Mouse (Mus musculus) embryonic stem cell, embryonic (primary cell): ENCODE measurements around the gene Arfgap2.

Experiments used
- CTCF ChIA-PET, 4 experiments: fragments of 300-600 bp in 2 of 4; fragments of 350-600 bp in 2 of 4; sonication (Branson Sonifier 250); formaldehyde crosslinking; loops; one replicate each; lab custom pipeline; 2022; ENCODE audit warnings: inconsistent platforms in 2 of 4; lab: Charles Lee
- POLR2A ChIA-PET, 4 experiments: fragments of 300-600 bp in 2 of 4; fragments of 350-600 bp in 2 of 4; sonication (Branson Sonifier 250); formaldehyde crosslinking; loops; one replicate each; lab custom pipeline; 2022; ENCODE audit warnings: antibody characterized with exemption in 4 of 4, inconsistent platforms in 1 of 4; lab: Charles Lee

Gene Arfgap2

GRCm38 (mm10) chr2:91283972-91284371 lies 19.2 kb downstream of the Arfgap2 start:
- CTCF ChIA-PET = interaction anchor here in 1 of 4 experiments (1.3 to 3.7 kb wide), 2 partner anchors 193 to 198 kb away, joined by 4 to 41 read pairs; no protein-coding TSS in a partner anchor
- POLR2A ChIA-PET = interaction anchor here in 1 of 4 experiments (0.5 to 2.2 kb wide), 3 partner anchors 192 to 229 kb away, joined by 3 to 8 read pairs (median 4); no protein-coding TSS in a partner anchor

- POLR2A ChIA-PET = interaction anchor here in 3 of 4 experiments (0.5 to 2.2 kb wide), 14 partner anchors 10 to 253 kb away, joined by 3 to 8 read pairs (median 4); partner anchors contain the start of genes Ckap5 (in 1 of the 3), Ddb2 (in 1 of the 3) and Lrp4 (in 1 of the 3)
- CTCF ChIA-PET = interaction anchor here in 2 of 4 experiments (0.9 to 3.7 kb wide), 12 partner anchors 8 to 219 kb away, joined by 3 to 41 read pairs (median 6); no protein-coding TSS in a partner anchor
Observed at GRCm38 (mm10) chr2:91284375-91285199, 19.8 kb downstream of the Arfgap2 start.

GRCm38 (mm10) chr2:91285885-91286505 lies 21.2 kb downstream of the Arfgap2 start:
- CTCF ChIA-PET = interaction anchor here (0.5 to 3.7 kb wide), 43 partner anchors 8 to 364 kb away, joined by 3 to 45 read pairs (median 4); partner anchors contain the start of genes 1110051M20Rik (in 1 of the 4) and Arfgap2 (in 1 of the 4)
- POLR2A ChIA-PET = interaction anchor here in 3 of 4 experiments (0.6 to 2.2 kb wide), 16 partner anchors 8 to 244 kb away, joined by 3 to 8 read pairs (median 4); partner anchors contain the start of genes Arfgap2 (in 1 of the 3), Ckap5 (in 1 of the 3) and Ddb2 (in 1 of the 3)

DNA sequence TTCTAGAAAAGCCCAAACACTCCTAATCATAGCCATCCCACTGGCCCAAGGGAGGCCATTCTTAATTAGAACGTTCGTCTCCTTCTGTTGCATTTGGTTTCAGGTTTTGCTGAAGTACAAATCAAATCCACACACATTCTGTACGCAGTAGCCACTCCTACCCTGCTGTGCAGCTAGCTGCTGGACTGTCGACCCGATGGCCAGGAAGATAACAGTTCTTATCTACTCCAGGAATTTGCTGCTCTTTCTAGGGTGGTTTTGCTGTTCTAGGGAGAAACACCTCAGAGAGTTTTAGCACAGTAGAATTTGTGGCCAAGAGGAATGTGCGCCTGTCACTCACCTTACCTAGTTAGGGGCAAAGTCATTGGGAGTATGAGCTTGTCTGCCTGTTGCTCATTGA lies 22.8 kb downstream of the Arfgap2 start:
- ChIA-PET POLR2A (interaction anchor here in 3 of 4 experiments (0.5 to 2.0 kb wide), 9 partner anchors 9 to 184 kb away, joined by 3 to 6 read pairs (median 4); partner anchors contain the start of gene Arfgap2 (in 2 of the 3)), CTCF (interaction anchor here (0.8 to 3.7 kb wide), 11 partner anchors 130 to 200 kb away, joined by 3 to 45 read pairs (median 4); no protein-coding TSS in a partner anchor)

DNA sequence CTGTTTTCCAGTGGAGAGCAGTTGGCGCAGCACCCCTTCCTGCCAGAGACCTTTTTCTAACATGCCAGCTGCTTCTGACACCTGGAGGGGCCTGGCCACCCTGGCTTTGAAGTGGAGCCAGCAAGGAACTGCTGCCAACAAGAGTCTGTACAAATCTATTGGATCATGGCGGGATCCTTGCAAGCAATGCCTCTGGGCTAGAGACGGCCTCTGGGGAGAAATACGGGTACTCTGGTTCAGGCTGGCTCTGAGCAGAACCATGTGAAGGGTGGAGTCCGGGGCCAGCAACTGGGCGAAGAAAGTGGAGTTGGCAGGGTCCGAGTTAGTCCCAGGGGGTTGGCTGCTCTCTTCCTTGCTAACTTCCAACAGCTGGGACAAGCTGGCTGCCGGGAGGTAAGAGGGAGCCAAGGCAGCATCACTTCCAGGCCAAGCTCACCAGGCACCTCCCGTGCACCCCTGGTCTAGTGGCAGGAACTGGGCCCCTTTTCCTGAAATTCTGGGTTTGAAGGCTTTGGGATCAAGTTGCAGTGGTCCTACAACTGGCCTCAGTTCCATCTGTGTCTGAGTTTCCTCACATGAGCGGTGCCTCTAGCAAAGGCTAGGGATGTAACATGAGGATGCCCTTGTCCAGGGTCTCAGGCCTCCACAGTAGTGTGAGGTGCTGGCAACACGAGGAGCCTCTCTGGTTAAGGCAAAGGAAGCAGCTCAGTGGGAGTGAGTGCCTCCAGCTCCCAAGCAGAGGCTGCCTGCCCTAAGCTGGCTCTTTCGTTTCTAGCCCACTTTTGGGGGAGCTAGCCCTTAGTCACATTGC lies 26.6 kb downstream of the Arfgap2 start:
- CTCF ChIA-PET = interaction anchor here in 3 of 4 experiments (0.6 to 1.3 kb wide), 7 partner anchors 148 to 196 kb away, joined by 3 to 5 read pairs (median 3); no protein-coding TSS in a partner anchor
- POLR2A ChIA-PET = interaction anchor here (0.5 to 1.2 kb wide), 8 partner anchors 8 to 178 kb away, joined by 3 to 6 read pairs (median 4); partner anchors contain the start of gene Arfgap2 (in 1 of the 4)

- POLR2A ChIA-PET = interaction anchor here in 2 of 4 experiments (0.5 to 2.7 kb wide), 19 partner anchors 8 to 416 kb away, joined by 3 to 15 read pairs (median 4); partner anchors contain the start of genes Lrp4 (in 2 of the 2), Arfgap2 (in 1 of the 2), Atg13 (in 1 of the 2) and Ddb2 (in 1 of the 2)
- CTCF ChIA-PET = interaction anchor here (0.6 to 2.1 kb wide), 4 partner anchors 8 to 182 kb away, joined by 3 to 9 read pairs (median 8); no protein-coding TSS in a partner anchor
Observed at GRCm38 (mm10) chr2:91294226-91294625, 29.5 kb downstream of the Arfgap2 start.

GRCm38 (mm10) chr2:91295895-91296294 lies 31.1 kb downstream of the Arfgap2 start:
- ChIA-PET CTCF (interaction anchor here in 3 of 4 experiments (0.5 to 2.1 kb wide), 4 partner anchors 10 to 191 kb away, joined by 3 to 9 read pairs (median 6); no protein-coding TSS in a partner anchor), POLR2A (interaction anchor here in 2 of 4 experiments (0.5 to 2.7 kb wide), 7 partner anchors 8 to 220 kb away, joined by 3 to 15 read pairs (median 4); partner anchors contain the start of gene Lrp4 (in 1 of the 2))

DNA sequence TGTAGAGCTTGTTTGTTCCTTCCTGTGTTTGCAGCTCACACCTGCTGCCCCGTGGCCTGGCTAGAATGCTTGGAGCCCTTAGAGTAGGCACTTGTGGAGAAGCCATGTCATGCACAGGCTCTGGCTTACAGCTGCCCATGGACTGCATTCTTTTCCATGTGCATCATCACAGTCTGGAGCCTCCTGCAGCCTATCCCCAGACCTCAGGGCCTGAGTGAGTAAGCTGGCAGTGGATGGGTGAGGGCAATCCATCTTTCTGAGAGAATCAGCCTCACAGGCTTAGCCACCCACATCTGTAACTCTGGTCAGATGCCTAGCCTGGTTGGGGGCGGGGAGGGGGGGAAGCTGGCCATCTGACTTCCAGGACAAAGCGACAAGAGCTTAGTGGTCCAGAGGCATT lies 34.4 kb downstream of the Arfgap2 start:
- ChIA-PET POLR2A (interaction anchor here in 2 of 4 experiments (0.9 to 1.7 kb wide), 5 partner anchors 8 to 337 kb away, joined by 3 to 6 read pairs (median 3); partner anchors contain the start of genes Arfgap2 (in 1 of the 2) and F2 (in 1 of the 2)), CTCF (interaction anchor here in 3 of 4 experiments (0.6 to 1.8 kb wide), 6 partner anchors 13 to 371 kb away, joined by 3 to 8 read pairs (median 4); partner anchors contain the start of gene Ddb2 (in 1 of the 3))

- ChIA-PET CTCF (interaction anchor here in 2 of 4 experiments (1.0 to 1.5 kb wide), 2 partner anchors 15 to 180 kb away, joined by 3 to 8 read pairs; no protein-coding TSS in a partner anchor), POLR2A (interaction anchor here in 1 of 4 experiments (1.4 kb wide), 1 partner anchor 11 kb away, joined by 4 read pairs; no protein-coding TSS in a partner anchor)
Observed at GRCm38 (mm10) chr2:91300784-91301183, 36.0 kb downstream of the Arfgap2 start.

GRCm38 (mm10) chr2:91301836-91302235 lies 37.1 kb downstream of the Arfgap2 start:
- POLR2A ChIA-PET = interaction anchor here in 1 of 4 experiments (1.4 kb wide), 1 partner anchor 10 kb away, joined by 4 read pairs; no protein-coding TSS in a partner anchor
- CTCF ChIA-PET = interaction anchor here in 1 of 4 experiments (1.5 kb wide), 1 partner anchor 179 kb away, joined by 8 read pairs; no protein-coding TSS in a partner anchor

DNA sequence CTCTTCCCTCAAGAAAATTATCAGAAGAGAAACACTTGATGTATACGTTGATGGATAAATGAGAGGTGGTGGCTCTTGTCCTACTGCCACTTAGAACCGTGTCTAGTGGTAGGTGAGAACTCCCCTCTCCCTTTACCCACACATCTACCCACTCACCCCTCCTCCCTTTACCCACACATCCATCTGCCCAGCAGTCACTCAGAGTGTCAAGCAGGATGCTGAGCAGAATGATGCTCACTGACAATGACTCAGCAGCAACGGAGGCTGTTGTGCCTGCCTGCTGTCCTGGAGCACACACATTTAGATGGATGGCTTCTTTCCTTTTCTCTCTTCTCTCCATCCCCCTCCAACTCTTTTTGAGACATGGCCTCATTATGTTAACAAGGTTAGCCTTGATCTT lies 38.1 kb downstream of the Arfgap2 start:
- ChIA-PET CTCF (interaction anchor here in 1 of 4 experiments (1.1 kb wide), 1 partner anchor 17 kb away, joined by 3 read pairs; no protein-coding TSS in a partner anchor), POLR2A (interaction anchor here in 1 of 4 experiments (1.5 kb wide), 1 partner anchor 9 kb away, joined by 3 read pairs; no protein-coding TSS in a partner anchor)

DNA sequence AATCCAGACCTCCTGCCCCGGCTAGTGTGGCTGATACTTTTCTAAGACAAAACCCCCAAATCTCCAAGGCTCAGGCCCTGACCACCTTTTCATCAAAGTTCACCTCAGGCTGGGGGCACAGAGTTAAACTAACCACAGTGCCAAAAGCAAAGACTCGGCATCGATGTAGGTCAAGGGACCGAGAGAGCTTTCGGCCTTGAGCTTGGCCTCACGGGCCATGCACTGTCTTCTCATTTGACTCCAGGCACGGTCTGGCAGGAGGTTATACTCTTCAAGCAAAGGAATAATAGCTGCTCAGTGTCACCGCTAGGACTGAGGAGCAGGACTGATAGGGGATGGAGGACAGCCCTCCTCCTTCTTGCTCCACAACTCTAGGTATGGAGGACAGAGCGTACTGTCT lies 41.2 kb downstream of the Arfgap2 start:
- CTCF ChIA-PET = no interaction called here
- POLR2A ChIA-PET = interaction anchor here in 2 of 4 experiments (1.0 to 1.2 kb wide), 2 partner anchors 11 to 24 kb away, joined by 3 to 4 read pairs; no protein-coding TSS in a partner anchor

DNA sequence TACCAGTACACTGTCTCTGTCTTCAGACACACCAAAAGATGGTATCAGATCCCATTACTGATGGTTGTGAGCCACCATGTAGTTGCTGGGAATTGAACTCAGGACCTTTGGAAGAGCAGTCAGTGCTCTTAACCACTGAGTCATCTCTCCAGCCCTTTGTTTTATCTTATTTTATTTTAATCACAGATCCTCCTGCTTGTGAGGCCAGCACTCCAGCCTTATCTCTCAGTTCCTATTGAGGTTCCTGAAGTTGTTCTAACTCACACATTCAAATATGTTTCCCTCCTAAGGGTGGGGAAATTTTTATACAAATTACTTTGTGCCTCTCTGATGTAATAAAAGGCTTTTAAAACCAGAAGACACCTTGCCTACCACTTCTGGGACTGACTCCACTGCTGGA lies 41.8 kb downstream of the Arfgap2 start:
- CTCF ChIA-PET = no interaction called here
- POLR2A ChIA-PET = interaction anchor here in 2 of 4 experiments (1.0 to 1.2 kb wide), 2 partner anchors 12 to 23 kb away, joined by 3 to 4 read pairs; no protein-coding TSS in a partner anchor

DNA sequence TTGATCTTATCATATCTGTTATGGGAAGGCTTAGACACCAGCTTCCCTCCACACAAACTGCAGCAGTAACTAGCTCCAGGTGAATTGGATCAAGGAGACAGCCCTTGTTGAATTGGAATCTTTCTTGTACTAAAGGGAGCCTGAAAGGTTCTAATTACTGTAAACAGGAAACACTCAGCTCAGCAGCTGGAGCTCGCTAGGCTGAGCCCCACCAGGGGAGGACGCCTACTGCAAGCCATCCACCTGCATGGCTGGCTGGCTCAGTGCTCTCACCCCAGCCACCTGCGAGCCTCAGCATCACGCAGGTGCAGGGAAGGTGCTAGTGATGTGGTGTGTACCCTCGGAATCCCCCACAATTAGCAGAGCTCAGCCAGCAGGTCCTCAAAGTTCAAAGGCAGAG lies 43.9 kb downstream of the Arfgap2 start:
- POLR2A ChIA-PET = interaction anchor here in 2 of 4 experiments (0.7 to 1.9 kb wide), 6 partner anchors 14 to 196 kb away, joined by 3 to 9 read pairs (median 3); no protein-coding TSS in a partner anchor
- CTCF ChIA-PET = interaction anchor here in 3 of 4 experiments (0.7 to 1.3 kb wide), 7 partner anchors 12 to 526 kb away, joined by 3 to 11 read pairs (median 4); no protein-coding TSS in a partner anchor

DNA sequence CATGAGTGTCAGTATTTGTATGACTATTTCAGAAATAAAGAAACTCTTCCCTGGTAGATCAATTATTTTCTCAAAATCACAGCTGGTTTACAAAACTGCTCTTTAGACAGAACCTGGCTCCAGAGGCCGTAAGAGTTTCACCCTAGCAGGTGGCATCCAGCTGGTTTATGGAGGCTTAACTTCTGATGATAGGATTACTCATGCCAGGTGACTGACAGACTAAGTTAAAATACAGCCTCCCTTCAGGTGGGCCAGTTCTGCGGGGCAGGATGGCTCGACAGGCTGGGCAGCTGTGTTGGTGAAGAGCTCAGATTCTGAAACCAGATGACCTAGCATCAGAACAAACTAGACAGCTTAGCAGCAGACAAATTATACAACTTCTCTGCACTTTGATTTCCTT lies 44.8 kb downstream of the Arfgap2 start:
- ChIA-PET POLR2A (interaction anchor here in 1 of 4 experiments (0.6 to 1.9 kb wide), 3 partner anchors 15 to 445 kb away, joined by 3 to 9 read pairs (median 4); no protein-coding TSS in a partner anchor), CTCF (no interaction called here)
